Mouse (Mus musculus) erythroblast, embryonic 14.5 days (primary cell): Measurements from ENCODE around the gene Gm10134.

ENCODE experiments used
- GATA1 ChIP-seq: IDR thresholded peaks from 2 replicates; pipeline ENCODE4 v1.6.1; 2012; ENCODE audit warnings: low read length, inconsistent platforms, mixed read lengths
- TAL1 ChIP-seq: IDR thresholded peaks from 3 replicates; pipeline ENCODE4 v1.6.1; 2012; ENCODE audit warnings: low read length, inconsistent platforms, mixed read lengths

- TF ChIP-seq GATA1 (no peak), TAL1 (no peak)
Measured at GRCm38 (mm10) chr2:28495801-28496595, 9.9 kb upstream of the Gm10134 start.
